Mouse (Mus musculus) lung, postnatal 10 days (tissue): ENCODE results near the gene Sh3bgrl3.
"Not testable (repeated sequence)": the region's sequence is repeated elsewhere in the genome, so short reads cannot be mapped to it uniquely, and the experiment has no call there.

Experiments used
- DNase-seq: peaks from one replicate; pipeline ENCODE4 v3.0.0; 2021

The Sh3bgrl3 gene

DNA sequence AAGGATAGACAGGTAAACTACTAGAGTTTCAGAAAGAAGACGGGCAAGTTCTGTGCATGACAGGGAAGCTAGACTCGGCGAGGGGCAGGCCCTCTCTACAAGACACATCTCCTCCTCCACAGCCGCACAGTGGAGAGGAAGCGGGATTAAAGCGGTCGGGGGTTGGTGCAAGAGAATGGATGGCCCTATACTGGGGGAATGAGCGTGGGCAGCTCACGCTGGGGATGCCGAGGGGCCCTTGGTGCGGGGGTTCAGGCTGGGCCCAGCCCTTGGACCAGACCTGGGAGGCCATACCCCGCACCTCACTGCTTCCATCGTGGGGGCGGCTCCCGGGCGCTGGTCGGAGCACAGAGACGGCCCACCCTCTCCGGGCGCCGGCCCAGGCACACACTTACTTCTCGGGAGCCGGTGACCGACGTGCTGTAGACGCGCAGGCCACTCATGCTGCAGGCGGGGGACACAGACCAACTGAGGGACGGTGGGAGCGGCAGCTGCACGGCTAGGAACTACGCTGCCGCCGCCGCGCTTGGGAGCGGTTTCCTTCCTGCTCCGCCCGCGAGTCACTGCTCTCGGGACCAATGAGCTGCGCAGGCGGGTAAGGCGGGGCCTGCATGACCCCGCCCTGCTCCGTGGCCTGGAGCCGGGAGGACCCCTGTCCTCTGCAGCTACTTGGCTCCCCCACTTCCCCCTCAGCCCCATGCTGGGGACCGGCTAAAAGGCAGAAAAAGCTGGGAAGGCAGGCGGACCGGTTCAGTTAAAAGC, at the start of gene Sh3bgrl3:
Gene Sh3bgrl3, minus strand, starts transcription at position 569 of the 762 bp plus-strand sequence.
- peak; percentile 94 for DNase-seq

DNA sequence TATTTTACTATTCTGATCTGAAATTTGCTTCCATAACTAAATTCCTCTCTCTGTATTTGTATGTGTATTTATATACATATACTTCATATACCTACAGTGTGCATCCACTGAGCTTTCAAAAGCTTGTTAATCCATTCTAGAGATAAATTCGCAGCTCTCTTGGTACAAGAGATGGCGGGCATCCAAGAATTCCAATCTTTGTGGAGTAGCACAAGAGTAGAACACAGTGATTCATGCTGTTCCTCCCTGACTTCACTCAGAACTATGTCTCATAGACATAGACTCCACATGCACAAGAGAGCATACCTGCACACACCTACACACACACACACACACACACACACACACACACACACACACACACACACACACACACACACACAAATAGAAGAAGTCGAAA, 43.8 kb upstream of the Sh3bgrl3 start:
- no peak for DNase-seq

DNA sequence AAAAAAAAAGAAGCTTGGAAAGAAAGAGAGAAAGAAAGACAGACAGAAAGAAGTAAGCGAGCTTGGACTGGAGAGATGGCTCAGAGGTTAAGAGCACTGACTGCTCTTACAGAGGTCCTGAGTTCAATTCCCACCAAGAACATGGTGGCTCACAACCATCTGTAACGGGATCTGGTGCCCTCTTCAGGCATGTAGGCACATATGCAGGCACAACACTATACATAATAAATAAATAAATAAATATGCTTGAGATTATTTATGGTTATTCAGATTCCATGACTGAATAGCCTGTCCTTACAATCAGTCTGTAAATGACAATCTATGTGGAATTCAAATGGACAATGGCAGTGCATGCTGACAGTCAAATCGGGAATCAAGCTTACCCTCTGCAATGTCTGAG, 38.3 kb upstream of the Sh3bgrl3 start:
- no peak for DNase-seq

DNA sequence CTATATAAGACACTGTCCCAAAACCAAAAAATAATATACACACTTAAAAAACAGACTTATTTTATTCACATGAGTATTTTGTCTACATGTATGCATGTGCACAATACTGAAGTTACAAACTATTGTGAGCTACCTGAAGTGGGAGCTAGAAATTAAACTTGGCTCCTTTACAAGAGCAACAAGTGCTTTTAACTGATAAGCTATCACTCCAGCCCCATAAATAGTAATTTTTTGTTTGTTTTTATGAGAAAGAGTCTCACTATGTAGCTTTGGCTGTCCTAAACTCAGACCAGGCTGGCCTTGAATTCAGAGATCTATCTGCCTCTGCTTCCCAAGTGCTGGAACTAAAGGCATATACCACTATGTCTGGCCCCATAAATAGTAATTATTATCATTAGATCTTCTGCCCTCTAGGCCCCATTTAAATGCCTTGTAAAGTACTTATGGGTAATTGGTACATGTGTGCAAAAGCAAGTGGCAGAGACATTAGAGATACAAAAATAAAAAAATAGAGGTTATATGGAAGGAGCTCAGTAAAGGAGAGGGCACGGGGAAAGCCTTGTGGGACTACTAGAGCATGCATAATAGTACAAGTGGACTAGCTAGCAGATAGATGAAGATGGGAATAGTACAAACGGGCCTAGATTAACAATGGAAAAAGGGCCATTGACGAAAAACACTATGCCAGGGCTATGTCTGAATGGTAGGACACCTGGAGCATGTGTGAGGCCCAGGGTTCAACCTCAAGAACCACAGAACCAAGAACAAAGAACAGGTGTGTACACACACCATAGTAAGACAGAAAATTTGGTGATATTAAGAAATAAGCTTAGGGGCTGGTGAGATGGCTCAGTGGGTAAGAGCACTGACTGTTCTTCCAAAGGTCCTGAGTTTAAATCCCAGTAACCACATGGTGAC, 37.2 kb upstream of the Sh3bgrl3 start:
- no peak for DNase-seq

DNA sequence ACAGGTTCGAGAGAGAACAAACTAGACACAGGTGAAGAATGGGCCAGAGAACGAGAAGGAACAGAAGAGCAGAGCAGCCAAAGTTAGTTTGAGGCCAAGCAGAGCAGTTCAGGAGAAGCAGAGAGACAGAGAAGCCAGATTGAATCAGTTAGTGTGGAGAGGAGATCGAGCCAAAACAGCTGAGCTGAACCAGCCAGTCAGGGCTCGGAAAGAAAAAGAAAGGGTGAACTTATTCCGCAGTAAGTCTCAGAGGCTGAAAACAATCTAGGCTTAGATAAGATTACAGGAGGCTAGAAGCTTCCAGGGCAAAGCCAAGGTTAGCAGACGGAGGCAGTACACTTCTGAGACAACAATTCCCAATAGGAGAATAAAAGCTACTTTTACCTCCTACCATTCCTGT, 36.4 kb upstream of the Sh3bgrl3 start:
- DNase-seq, result no peak

DNA sequence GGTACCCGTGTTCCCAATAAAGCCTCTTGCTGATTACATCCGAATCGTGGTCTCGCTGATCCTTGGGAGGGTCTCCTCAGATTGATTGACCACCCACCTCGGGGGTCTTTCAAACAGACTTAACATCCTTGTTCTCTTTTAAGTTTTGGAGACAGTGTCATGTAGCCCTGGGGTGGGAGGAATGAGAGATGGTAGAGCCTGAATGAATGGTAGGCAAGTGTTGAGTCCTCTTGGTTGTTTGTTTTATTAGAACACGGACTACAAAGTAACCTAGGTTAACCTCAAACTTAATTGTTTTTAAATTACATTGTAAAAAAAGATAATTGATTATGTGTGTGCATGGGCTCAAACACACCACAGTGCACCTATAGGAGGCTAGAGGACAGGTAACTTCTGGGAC, 36.0 kb upstream of the Sh3bgrl3 start:
- DNase-seq, result no peak

DNA sequence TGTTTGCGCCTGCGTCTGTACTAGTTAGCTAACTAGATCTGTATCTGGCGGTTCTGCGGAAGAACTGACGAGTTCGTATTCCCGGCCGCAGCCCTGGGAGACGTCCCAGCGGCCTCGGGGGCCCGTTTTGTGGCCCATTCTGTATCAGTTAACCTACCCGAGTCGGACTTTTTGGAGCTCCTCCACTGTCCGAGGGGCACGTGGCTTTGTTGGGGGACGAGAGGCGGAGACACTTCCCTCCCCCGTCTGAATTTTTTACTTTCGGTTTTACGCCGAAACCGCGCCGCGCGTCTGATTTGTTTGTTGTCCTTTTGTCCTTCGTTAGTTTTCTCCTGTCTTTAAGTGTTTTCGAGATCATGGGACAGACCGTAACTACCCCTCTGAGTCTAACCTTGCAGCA, 31.5 kb upstream of the Sh3bgrl3 start:
- peak; percentile 50 for DNase-seq

DNA sequence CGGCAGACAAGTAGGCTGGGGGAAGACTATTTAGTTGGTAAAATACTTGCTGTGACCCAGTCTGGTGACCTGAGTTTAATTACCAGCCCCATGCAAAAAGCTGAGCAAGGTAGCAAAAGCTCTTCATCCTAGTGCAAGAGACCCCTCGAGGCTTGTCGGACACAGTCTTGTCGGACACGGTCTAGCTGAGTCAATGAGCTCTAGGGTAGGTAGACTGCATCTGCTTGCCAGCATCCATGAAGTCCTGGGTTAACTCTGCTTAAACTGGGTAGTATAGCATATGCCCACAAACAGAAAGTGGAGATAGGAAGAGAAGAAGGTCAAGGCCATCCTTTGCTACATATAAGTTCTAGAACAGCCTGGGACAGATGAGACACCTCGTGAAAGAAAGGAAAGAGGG, 30.2 kb upstream of the Sh3bgrl3 start:
- DNase-seq, result no peak

DNA sequence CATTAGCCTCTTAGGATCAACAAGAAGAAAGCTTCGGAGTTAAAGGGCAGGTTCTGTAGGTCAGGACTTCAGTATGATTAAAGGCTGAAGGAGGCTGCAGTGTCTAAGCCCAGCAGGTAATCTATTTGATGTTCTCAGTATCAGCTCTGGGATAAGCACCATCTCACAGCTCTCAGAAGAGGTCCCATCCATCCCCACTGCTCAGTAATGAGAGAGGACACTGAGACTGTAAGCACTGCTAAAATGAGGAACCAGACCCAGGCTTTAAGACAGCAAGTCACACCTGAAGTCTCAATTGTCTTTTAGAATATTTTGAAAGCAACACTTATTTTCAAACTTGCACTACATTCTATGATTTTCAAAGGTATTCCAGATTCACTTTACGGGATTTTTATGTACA, 29.0 kb upstream of the Sh3bgrl3 start:
- no peak for DNase-seq

DNA sequence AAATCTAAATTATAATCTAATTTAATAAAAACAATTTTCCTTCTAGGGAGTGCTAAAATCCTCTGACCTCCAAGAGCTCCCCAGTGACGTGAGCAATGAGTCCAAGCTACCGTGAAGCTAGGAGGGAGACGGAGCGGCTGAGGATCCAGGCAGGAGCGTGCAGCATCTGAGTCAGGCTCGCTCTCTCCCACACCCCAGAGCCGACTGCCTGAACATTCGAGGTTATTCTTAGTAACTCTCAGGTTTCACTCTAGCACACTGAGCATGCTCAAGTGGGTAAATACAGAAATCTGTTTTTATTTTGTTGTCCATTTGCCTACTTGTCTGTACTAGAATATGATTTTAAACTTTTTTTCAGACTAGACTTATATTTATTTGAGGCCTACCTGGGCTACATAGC, 28.2 kb upstream of the Sh3bgrl3 start:
- peak; percentile 10 for DNase-seq

DNA sequence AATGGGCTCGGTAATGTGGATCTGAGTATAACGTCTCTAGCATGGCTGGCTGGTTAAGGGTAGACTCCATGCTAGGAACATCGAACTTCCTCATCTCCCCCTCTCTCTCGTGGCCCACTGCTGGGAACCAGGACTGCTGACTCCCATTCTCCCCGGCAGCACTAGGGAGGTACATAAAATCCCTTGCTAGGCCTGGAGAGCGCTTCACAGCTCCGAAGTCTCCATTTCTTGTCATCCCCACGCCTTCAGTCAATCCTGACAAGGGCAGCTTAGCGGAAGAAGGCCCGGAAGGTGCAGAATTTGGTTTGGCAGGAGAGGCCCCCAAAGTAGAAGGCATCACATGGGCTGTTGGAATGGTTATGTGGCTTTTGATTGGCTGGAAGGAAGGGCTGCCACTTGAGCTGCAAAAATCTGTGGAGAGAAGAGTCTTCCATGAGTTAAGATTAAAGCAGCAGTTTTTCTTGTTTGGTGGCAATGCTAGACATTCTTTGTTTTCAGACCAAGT, 27.4 kb upstream of the Sh3bgrl3 start:
- no peak for DNase-seq

DNA sequence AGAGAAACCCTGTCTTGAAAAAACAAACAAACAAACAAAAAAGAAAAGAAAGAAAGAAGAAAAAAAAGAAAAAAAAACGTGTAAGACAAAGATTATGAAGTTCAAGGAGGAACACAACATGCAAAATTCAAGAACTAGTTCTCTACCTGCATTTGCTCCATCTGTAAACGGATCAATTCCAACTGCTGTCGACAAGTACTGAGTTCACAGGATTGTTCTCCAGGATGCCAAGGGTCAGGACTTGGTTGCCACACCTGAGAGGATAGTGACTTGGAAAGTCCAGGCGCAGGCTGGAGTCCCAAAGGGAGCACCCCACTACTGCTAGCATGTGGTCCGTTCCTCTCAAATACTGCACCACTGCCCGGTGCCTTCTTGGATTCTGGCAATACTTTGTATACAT, 26.9 kb upstream of the Sh3bgrl3 start:
- no peak for DNase-seq

DNA sequence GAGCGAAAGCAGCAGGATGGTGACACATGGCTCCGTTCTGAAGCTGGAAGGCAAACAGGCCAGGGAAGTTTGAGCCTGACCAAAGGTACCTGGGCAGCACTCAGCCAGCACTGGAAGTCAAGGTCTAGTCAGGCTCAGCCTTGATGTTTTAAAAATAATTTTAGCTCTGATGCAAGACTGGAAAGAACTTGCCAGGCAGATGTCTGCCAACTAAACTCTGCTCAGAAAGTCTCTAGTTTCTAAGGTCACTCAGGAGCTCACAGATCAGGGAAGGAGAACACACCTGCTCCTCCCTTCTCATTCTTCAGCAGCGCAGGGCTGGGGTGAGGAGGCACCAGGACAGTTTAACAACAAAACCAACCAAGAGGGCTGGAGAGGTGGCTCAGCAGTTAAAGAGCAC, 25.8 kb upstream of the Sh3bgrl3 start:
- no peak for DNase-seq

DNA sequence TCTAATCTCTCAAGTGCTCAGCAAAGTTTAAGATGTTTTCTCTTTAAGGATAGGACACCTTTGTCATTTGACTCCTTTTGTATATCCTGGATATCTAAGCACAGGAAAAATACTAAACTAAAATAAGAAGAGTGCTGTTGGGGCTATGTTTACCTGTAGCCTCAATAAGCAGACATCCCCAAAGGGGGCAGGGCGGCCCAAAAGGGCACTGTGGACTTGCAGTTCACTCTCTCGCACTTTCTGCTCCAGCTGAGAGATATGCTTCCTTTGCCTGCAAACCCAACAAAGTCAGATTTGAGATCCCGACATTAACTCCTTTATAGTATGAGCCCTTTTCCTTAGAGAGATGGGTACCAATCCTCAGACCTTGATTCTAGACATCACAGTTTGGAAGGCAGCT, 25.1 kb upstream of the Sh3bgrl3 start:
- no peak for DNase-seq

DNA sequence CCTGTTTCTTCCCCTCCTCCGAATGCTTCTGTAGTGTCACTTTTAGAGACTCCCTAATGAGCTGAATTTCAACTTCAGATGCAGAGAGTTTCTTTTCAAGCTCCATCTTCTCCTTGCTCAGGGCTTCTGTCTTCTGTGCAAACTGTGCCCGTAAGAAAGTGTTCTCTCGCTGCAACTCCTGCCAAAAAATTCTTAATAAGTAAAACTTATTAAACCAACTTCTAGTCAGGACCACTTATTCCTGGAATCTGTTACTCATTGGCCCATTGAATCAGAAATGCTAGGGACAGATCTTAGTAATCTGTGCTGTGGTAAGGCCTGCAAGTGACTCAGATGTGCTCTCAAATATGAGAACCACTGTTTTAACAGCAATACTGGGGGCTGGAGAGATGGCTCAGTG, 23.5 kb upstream of the Sh3bgrl3 start:
- DNase-seq, result no peak

DNA sequence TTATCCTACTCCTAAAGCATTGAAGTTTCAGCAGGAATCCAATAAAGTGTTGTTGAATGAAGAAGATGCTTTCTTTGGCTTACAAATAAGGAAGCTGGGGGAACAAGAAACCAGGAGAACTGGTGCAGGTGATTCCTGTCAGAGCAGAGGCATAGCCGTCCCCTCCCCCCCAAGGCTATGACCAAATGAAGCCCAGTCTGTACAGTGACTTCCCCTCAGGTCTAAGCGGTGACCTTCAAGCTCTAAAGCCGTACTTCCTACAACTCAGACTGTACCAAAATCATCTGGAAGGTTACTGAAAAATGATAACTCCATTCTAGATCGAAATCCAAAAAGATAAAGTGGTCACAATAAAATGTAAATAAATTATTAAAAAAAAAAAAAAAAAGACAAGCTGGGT, 20.8 kb upstream of the Sh3bgrl3 start:
- no peak for DNase-seq

DNA sequence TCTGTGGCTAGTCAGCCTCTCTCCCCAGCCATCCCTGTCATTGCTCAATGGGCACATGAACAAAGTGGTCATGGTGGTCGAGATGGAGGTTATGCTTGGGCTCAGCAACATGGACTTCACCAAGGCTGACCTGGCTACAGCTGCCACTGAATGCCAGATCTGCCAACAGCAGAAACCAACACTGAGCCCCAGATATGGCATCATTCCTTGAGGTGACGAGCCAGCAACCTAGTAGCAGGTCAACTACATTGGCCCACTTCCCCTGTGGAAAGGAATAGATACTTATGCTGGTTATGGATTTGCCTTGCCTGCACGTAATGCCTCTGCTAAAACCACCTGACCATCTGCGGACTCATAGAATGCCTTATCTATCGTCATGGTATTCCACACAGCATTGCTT, 15.7 kb upstream of the Sh3bgrl3 start:
- not testable (repeated sequence) for DNase-seq

DNA sequence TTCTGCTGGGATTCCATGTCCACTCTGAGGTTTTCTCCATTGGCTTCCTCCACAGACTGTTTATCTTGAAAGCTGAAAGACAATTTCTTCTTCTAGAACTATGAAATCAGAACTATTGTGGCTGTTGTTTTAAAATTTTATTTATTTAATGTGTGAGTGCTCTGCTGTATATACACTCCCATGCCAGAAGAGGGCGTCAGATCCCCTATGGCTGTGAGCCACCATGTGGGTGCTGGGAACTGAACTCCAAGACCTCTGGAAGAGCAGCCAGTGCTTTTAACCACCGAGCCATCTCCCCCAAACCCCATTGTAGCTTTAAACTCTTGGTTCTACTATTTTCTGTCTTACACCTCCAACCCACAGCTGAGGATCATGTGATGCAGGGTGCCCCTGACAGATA, 10.3 kb upstream of the Sh3bgrl3 start:
- DNase-seq, result no peak

DNA sequence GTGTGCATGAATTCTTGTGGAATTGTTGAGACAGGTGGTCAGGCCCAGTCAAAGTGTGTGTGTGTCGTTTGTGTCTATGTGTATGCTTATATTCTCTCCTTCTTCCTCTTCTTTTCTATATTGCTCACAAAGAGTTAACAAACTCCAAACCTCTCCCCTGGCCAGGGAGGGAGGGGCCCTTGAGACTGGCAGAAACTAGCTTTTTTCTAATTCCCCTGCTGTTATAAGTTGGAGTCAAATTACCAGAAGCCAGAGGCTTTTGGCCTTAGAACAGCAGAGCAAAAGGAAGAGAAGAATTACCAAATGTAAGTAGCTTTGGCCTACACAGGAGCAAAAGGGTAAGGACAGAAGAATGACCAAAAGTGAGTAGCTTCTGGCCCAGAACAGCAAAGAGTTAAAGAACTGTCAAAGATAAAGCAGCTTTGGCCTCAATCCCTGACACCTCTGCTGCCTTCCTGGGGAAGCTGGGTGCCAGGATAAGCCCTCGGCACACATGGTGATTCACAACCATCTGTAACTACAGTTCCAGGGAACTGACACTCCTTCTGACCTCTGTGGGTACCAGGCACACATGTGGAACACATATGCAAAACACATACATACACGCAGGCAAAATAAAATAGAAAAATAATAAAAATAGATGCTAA, 7.8 kb upstream of the Sh3bgrl3 start:
- DNase-seq, result no peak

DNA sequence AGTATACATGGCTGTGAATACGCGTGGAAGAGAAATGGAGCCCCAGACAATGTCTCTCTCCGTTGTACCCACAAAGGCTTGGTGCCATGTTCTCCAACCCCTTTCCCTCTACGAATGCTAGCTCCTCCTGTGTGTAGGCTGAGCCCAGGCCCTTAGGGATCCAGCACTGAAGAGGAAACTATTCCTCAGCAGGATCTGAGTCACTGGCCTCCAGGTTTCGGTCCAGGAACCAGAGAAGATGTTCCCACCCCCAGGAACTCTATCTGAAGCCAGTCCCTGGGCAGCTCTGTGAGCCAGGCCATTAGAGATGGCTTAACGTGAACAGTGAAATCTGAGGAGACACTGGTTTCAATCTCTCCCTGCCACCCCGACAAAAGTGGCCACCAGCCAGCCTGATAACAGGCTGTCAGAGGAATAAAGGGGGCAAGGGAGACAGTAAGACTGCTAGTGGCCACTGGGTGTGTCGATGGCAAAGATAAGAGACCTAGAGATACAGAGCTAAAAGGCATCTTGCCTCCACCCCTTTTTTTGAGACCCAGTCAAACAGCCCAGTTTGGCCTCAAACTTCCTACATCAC, 4.0 kb upstream of the Sh3bgrl3 start:
- no peak for DNase-seq

DNA sequence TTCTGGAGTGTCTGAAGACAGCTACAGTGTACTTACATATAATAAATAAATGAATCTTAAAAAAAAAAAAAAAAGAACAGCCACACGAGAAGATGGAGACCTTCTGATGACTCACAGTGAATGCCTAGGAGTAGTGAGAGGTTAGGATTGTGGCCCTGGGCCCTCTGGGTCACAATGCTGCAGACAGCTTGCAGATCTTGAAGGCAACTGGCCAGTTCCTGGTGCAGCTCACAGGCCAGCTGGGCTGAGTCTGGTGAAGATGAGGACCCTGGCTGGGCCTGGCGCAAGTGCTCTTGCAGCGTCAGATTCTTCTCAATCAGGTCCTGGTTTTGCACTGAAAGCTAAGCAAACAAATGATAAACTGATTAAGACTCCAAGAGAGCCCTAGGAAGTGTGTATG, 3.5 kb upstream of the Sh3bgrl3 start:
- DNase-seq, result no peak

DNA sequence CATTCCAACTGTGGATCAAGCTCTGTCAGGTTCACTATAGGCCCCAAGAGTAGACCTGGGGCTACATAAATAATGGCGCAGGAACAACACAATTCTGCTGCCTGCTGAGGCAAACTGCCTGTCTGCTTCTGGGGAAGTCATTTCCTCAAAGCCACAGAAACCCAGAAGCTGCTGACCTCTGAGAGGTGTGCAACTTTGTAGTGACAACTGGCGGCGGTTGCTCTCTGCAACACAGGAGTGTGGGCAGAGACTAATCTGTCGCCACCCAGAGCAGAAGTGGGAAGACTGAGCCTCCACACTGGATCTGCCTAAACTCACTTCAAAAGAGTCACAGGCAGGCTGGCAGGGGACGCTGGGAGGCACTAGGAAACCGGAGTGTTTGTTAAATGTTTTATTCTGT, 893 bp upstream of the Sh3bgrl3 start:
- peak; percentile 33 for DNase-seq

DNA sequence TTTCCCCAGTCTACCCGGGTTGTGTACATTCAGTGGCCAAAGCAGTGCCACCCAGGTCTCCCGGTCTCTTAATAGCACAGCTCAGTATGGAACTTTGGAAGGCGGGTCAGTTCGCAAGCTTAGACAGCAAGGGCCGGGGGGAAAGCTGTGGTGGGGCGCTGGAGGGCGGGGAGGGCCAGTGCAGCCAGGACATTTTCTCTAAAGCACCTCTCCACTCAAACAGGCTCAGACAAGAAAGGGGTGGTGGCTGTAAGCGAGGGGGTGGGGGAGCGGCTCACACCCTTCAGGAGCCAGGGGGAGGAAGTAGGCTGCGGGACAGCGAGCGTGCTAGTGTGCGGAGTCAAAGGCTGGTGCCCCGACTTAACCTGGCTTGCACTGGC, 384 bp upstream of the Sh3bgrl3 start:
- DNase-seq, result peak; percentile 69
